Mouse (Mus musculus) limb, embryonic 10.5 days (tissue): ENCODE measurements around the gene Fibcd1. TPM values are rescaled to one million over a fixed set of nuclear protein-coding genes. Genes with fewer than 3 reads are reported as not detected.

Experiments
- DNase-seq: peaks from one replicate; pipeline ENCODE4 v3.0.0-alpha.2; 2017; ENCODE audit warnings: low spot score
- H3K27ac ChIP-seq: fragments of 300-500 bp; sonication (generic); 2 replicates; pipeline ENCODE4 v1.5.1; 2016; ENCODE audit warnings: mild to moderate bottlenecking
- H3K27me3 ChIP-seq: fragments of 300-500 bp; sonication (generic); 2 replicates; pipeline ENCODE4 v1.6.1; 2016; ENCODE audit warnings: low read depth, mild to moderate bottlenecking; ENCODE audit not compliant: poor library complexity, severe bottlenecking
- H3K36me3 ChIP-seq: fragments of 300-500 bp; sonication (generic); 2 replicates; pipeline ENCODE4 v1.6.1; 2016; ENCODE audit warnings: mild to moderate bottlenecking, moderate library complexity
- H3K4me1 ChIP-seq: fragments of 300-500 bp; sonication (generic); 2 replicates; pipeline ENCODE4 v1.6.1; 2016
- H3K4me3 ChIP-seq: fragments of 300-500 bp; sonication (generic); 2 replicates; pipeline ENCODE4 v1.5.1; 2016; ENCODE audit warnings: mild to moderate bottlenecking, moderate library complexity
- H3K9me3 ChIP-seq: fragments of 300-500 bp; sonication (generic); replicated peaks from 2 replicates; pipeline ENCODE4 v1.6.1; 2016; ENCODE audit warnings: mild to moderate bottlenecking
- WGBS: fragments of 180-500 bp; shearing (Covaris S2); methylation state at CpG from one replicate; pipeline ENCODE4 v1.1.7; 2016; 5-methylcytosine and 5-hydroxymethylcytosine counted together
- polyA plus RNA-seq: library from polyadenylated mRNA; unstranded; fragments of >200 nt; fragmentation: Nextera tagmentation; extraction: Ambion mirVana; gene quantifications from 2 replicates; pipeline ENCODE4 v1.2.1, GENCODE M21; 2016

The Fibcd1 gene
- polyA plus RNA-seq, 1 experiment from 2014 or later: 0.13 TPM

DNA sequence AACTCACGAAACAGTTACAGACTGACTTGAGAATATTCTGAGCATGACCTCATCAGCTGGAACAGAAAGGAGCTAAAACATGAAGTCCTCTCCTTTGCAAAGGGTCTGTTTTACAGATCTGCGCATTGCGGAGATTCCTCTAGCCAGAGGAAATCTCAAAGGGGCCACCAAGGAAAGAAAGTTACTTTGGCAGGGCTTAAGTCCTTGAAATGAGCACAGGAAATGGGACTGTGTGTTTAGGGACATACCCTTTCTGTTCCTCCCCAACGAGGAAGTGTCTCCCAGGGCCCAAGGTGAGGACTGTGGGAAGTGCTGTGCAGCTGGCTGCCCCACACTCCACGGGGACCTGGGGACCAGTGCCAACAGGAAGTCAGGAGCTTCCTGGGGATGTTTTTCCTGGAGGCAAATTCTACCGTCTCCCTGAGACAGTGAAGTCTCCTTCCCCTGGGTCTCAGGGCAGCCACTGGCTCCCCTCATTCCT is 76.1 kb downstream of the Fibcd1 start:
- 42% methylated on average over 6 of the region's 6 CpGs for WGBS
- H3K4me1 ChIP-seq: peaks cover 60% of the 10 kb centered on the region
- H3K9me3 ChIP-seq: no peaks in the 10 kb centered on the region
- H3K27ac ChIP-seq: no peak overlapping the region
- H3K36me3 ChIP-seq: peaks cover 41% of the 10 kb centered on the region
- H3K27me3 ChIP-seq: no peaks in the 10 kb centered on the region
- H3K4me3 ChIP-seq: 0 out of 2 replicates have a peak overlapping the region, but pooled peaks have one; percentile 11
- DNase-seq: no peak

DNA sequence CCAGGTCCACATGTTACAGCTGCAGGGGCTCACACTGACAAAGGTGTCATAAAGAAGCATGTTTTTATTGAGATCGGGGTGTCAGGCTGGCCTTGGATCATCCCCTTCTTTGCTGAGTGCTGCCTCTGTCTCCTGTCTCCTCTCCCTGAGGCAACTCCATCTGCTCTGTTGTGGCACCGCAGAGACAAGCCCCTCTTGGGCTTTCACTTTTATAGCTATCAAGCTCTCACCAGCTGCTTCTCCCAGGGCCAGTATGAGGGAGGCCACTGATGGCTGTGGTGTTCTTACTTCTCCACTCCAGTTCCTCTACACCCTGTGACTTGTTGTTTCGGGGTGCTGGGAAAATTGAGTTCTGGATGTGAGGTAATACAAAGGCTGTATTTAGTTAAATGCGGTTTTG is 76.7 kb downstream of the Fibcd1 start:
- Histone ChIP-seq H3K27me3 (no peaks in the 10 kb centered on the region), H3K27ac (no peak overlapping the region; the same call in 1 of the 2 replicates), H3K9me3 (no peaks in the 10 kb centered on the region), H3K4me3 (no peak overlapping the region), H3K4me1 (peaks cover 61% of the 10 kb centered on the region), H3K36me3 (peaks cover 39% of the 10 kb centered on the region)
- DNase-seq: no peak
- WGBS: 48% methylated on average over 4 of the region's 4 CpGs

DNA sequence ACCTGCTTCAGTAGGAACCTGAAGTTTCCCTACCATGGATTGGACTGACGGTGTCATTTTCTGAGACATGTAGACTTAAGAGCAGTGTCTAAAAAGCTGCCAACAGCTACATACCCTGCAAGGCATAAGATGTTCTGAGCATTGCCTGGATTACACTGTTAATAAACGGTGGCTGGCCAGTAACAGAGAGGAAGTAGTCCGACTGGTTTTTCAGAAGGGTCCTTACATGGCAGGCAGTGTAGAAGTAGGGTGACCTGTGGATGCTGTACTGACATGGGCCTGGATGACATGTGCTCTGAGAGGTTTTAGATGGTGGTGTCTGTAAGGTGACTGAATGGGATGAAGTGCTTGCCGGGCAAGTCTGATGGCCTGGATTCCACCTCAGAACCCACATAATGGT is 78.0 kb downstream of the Fibcd1 start:
- no peaks in the 10 kb centered on the region for H3K9me3 ChIP-seq
- H3K4me3 ChIP-seq: no peak overlapping the region
- H3K36me3 ChIP-seq: peaks cover 34% of the 10 kb centered on the region
- WGBS: 80% methylated on average over 4 of the region's 4 CpGs
- no peak for DNase-seq
- H3K4me1 ChIP-seq: peaks cover 70% of the 10 kb centered on the region
- H3K27me3 ChIP-seq: no peaks in the 10 kb centered on the region
- H3K27ac ChIP-seq: no peak overlapping the region

DNA sequence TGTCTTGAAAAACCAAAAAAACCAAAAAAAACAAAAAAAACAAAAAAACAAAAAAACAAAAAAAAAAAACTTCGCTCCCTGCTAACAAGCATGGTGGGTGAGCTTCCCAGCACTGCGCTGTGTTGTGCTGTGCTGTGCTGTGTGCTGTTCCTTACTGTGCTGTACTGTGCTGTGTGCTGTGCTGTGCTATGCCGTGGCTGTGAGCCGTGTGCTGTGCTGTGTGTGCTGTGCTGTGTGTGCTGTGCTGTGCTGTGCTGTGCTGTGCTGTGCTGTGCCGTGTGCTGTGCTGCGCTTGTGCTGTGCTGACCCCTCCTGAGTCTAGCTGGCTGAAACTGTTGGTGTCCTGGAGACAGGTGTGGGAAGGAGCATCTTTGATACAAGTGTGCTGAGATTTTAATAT is 78.7 kb downstream of the Fibcd1 start:
- 94% methylated on average over 6 of the region's 6 CpGs for WGBS
- H3K9me3 ChIP-seq: no peaks in the 10 kb centered on the region
- H3K4me1 ChIP-seq: peaks cover 77% of the 10 kb centered on the region
- no peak overlapping the region for H3K4me3 ChIP-seq
- H3K36me3 ChIP-seq: peaks cover 34% of the 10 kb centered on the region
- no peaks in the 10 kb centered on the region for H3K27me3 ChIP-seq
- DNase-seq: no peak
- H3K27ac ChIP-seq: no peak overlapping the region

Other genes with a start within 250 kb of the Fibcd1 start
- 0.10 TPM in 1 of 2 replicates, not detected in the other for gene Prdm12, start 206.0 kb downstream of the Fibcd1 start, polyA plus RNA-seq
- gene Exosc2, start 175.3 kb downstream of the Fibcd1 start, polyA plus RNA-seq: 113 and 131 TPM in 2 replicates
- gene Abl1, start 157.6 kb downstream of the Fibcd1 start, polyA plus RNA-seq: 65.0 and 70.5 TPM in 2 replicates
- gene Qrfp, start 35.4 kb downstream of the Fibcd1 start, polyA plus RNA-seq: 0.06 and 0.23 TPM in 2 replicates
- 0.15 and 0.16 TPM in 2 replicates for gene Lamc3, start 41.3 kb upstream of the Fibcd1 start, polyA plus RNA-seq
- 107 and 120 TPM in 2 replicates for gene Aif1l, start 104.1 kb upstream of the Fibcd1 start, polyA plus RNA-seq
- 114 and 122 TPM in 2 replicates for gene Nup214, start 128.4 kb upstream of the Fibcd1 start, polyA plus RNA-seq
- 2.0 TPM in 2 replicates for gene Fam78a, start 238.9 kb upstream of the Fibcd1 start, polyA plus RNA-seq
- gene Plpp7, start 249.5 kb upstream of the Fibcd1 start, polyA plus RNA-seq: 2.8 and 3.8 TPM in 2 replicates